16 mouse cellular contexts compared by ENCODE assay signal in genomic region chr2:31013371-31014120, GRCm38 (mm10).
"Had no signal": no experiment of that assay in that cellular context is flagged by ENCODE, and none has a peak within 500 bp of the region (broad histone marks: within the 10 kb centered on the region; RNA-seq: fewer than 3 reads in every experiment).

No protein-coding gene starts in this region.

- H3K27ac ChIP-seq: macrophage; midbrain, embryonic 13.5 days; midbrain, embryonic 15.5 days; neural tube, embryonic 13.5 days; neural tube, embryonic 15.5 days; stomach, embryonic 15.5 days; stomach, postnatal 0 days had no signal

- DNase-seq: lung, adult 18-20 months; lung, embryonic 14.5 days; lung, postnatal 10 days; lung, postnatal 36 days; right cerebral cortex, postnatal 14 days; thymus, adult 2 months; thymus, postnatal 36 days had no signal

- H3K36me3 ChIP-seq: stomach, embryonic 15.5 days had no signal

- H3K4me3 ChIP-seq: megakaryocyte, embryonic 14.5 days; midbrain, embryonic 13.5 days; midbrain, embryonic 15.5 days; neural tube, embryonic 13.5 days; neural tube, embryonic 15.5 days; stomach, embryonic 15.5 days had no signal

- H3K27me3 ChIP-seq: megakaryocyte, embryonic 14.5 days; midbrain, embryonic 13.5 days; midbrain, embryonic 15.5 days; neural tube, embryonic 13.5 days; neural tube, embryonic 15.5 days; stomach, embryonic 15.5 days had no signal

- H3K4me1 ChIP-seq: midbrain, embryonic 13.5 days; midbrain, embryonic 15.5 days; neural tube, embryonic 13.5 days; neural tube, embryonic 15.5 days; stomach, embryonic 15.5 days had no signal

- H3K9me3 ChIP-seq: megakaryocyte, embryonic 14.5 days; midbrain, embryonic 13.5 days; midbrain, embryonic 15.5 days; neural tube, embryonic 13.5 days; neural tube, embryonic 15.5 days; stomach, embryonic 15.5 days had no signal

- H3K9ac ChIP-seq: lung, embryonic 14.5 days; midbrain, embryonic 13.5 days; midbrain, embryonic 15.5 days; neural tube, embryonic 13.5 days; neural tube, embryonic 15.5 days; stomach, embryonic 15.5 days had no signal

- H3K4me2 ChIP-seq: lung, embryonic 14.5 days; midbrain, embryonic 11.5 days; midbrain, embryonic 13.5 days; midbrain, embryonic 15.5 days; neural tube, embryonic 13.5 days; neural tube, embryonic 15.5 days; stomach, embryonic 15.5 days had no signal
